Mouse (Mus musculus) cerebellum, postnatal 36 days (tissue): ENCODE results near the gene Col4a6.

Experiments
- DNase-seq, 2 experiments: peaks; one replicate each; pipeline ENCODE4 v3.0.0; 2021 to 2022; ENCODE audit warnings: mixed read lengths in 2 of 2

Gene Col4a6

DNA sequence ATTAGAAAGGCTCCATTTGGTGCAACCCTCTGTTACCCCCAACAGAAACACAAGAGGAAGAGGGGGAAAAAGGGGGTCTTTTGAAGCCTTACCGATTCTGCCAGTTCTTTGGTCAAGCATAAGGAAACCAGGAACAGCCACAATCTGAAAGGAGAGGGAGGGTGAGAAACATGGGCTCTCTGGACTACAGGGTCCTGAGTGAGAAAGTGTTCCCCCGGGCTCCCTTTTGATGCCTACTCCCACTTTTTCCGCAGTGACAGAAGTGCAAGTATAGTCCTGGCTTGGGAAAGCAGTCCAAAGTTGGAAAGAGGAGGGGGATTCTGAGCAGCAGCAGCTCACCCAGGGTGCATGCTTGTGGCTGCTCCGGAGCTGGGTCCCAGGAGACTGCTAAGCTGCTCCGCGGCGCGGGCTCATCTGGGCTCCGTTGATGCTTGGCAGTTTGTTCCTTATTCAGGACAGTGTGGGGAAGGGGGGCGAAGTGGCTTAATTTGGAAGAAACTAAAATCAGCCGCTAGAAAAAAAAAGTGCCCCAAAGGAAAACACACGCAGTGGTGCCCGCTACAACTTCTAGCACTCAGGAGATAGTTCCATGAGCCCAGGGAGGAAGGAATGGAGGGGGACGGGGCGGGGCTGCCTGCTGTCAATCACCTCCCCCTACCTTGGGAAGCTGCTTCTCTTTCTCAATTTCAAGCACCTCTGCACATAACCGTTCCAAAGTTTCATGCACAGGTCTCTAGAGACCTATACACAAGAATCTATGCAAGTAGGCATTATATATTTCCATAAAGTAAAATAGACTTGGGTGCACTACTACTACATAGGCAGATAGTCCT lies at the start of gene Col4a6:
TSS of gene Col4a6 (minus strand) at position 607 of the 833 bp plus-strand sequence.
- no peak for DNase-seq

GRCm38 (mm10) chrX:141503125-141503524 lies 29.2 kb upstream of the Col4a6 start:
- no peak for DNase-seq

DNA sequence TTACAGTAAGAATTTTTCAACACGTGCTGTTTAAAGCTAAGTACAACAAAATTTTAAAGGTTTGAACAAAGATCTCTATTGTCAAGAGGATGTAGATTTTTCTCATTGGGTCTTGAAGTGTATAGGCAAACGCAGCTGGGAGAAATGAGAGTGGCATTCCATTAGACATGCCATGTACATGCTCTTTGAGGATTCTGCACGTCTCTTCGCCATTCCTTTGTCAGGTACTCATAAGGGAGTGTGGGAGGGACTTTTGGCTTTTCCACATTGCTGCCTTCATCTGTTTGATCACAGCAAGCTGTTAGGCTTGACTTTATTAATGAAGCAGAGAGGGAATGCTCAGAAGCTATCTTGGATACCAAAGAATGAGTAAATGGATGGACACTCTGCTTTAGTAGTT lies 20.7 kb upstream of the Col4a6 start:
- no peak for DNase-seq

DNA sequence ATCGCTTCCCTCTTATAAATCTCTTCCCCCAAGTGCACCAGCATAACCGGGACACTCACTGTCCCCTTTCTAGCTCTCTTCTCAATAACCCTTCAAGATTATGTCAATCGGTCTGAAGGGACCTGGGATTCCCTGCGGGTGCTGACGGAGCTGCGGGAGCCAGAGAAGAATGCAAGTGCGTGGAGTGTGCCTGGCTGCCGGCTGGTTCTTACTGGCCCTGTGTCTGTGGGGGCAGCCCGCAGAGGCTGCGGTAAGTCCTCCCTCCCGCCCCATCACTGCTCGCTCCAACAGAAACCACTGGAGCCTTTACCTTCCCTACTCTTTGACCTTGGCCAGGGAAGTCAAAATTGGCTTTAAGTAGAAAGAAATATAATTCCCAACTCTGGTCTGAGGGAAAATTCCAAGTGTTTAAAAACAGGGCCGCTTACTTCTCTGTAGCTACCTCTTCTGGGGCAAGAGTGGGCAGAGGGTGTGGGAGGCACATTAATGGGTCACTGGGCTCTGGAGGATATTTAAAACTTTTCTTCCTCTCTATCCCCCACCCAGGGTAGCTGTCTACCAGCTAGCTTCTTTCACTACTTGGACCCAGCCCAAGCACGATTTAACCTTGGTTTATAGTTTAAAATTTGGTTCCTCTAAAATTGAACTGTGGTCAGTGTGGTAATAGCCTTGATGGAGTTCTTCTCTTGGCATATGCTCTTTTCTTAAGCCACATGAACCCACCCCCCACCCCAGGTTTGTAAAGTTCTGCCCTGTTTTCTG lies 1.9 kb upstream of the Col4a6 start:
- DNase-seq = no peak

GRCm38 (mm10) chrX:141475110-141475509 lies 1.2 kb upstream of the Col4a6 start, which contains the start of gene Col4a5:
Gene Col4a5 (plus strand): TSS chrX:141475385.
- DNase-seq = peak; percentile 16 to 21

DNA sequence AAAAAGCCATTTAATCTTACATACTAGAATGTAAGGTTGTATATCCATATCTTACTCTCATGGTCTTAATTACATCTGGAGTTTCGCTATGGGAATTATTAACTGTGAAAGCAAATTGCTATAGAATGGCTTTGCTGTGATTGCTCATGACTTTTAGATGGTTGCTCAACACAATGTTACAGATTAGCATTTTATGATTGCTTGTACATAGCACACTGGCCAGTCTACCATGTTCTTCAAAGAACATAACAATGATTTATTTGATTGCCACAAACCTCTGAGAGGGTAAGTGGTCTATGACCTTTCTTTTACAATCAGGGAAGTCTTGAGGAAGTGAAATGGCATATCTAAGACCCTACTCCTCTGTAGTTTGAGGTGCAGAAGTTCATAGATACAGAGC lies 25.9 kb downstream of the Col4a6 start:
- no peak for DNase-seq

GRCm38 (mm10) chrX:141439423-141439822 lies 34.5 kb downstream of the Col4a6 start:
- no peak for DNase-seq

GRCm38 (mm10) chrX:141436780-141437179 lies 37.1 kb downstream of the Col4a6 start:
- DNase-seq = no peak

- DNase-seq = no peak
Measured at GRCm38 (mm10) chrX:141415318-141415717, 58.6 kb downstream of the Col4a6 start.

- DNase-seq = no peak
Measured at GRCm38 (mm10) chrX:141396243-141396642, 77.6 kb downstream of the Col4a6 start.

GRCm38 (mm10) chrX:141385399-141386105 lies 88.3 kb downstream of the Col4a6 start:
- DNase-seq = no peak

DNA sequence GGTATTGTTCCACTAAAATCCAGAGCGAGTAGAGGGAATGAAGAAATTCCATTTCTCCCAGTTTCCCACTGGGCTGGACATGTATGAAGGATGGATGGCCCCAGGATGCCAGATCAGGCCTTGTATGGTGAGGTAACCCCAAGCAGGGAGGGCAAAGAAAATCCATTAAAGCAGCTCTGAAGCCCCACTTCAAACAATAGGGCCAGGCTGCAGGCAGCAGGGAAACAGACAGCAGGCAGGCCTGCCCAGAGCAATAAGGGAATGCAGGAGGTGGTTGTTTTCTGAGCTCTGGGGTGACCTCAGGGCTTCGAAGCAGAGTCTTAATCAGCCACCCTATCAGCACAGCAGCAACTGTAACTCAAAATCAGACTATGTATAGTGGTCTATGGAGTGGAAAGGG lies 89.2 kb downstream of the Col4a6 start:
- no peak for DNase-seq

- no peak for DNase-seq
Measured at GRCm38 (mm10) chrX:141370276-141370675, 103.6 kb downstream of the Col4a6 start.

- no peak for DNase-seq
Measured at GRCm38 (mm10) chrX:141363331-141363730, 110.5 kb downstream of the Col4a6 start.

DNA sequence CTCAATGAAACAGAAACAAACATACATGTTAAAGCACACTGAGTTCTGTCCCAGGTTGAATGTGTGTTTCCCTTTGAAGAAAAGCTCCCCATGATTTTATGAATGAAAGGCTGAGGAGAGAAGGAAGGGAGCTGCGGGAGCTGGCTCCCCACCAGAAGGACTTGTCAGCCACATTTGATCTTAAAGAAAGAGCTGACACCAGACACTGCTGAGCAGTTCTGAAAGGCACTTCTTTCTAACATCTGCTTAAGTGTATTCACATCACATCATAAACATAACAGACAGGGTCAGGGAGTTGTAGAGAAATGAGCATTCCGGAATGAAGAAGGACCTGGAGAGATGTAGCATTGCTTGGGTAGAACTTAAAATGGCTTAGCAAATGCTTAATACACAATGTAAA lies 132.5 kb downstream of the Col4a6 start:
- no peak for DNase-seq

GRCm38 (mm10) chrX:141328044-141328443 lies 145.8 kb downstream of the Col4a6 start:
- no peak for DNase-seq

DNA sequence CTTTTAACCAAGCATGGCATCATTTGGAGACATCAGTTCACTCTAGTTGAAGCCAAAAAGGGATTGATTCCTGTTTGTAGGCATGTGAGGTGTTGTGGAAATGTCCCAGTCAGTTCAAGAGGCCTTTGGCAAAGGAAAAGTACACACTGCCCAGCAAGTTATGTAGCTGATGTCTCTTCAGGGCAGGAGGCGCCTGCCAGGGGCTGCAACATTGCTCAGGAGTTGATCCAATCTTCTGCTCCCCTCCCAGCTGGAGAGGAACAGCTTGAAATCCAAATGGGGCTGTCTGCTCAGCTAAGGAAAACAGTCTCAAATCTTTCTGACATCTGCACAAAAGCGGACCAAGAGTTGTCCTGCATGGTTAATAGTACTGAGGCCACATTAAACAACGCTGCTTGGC lies 149.7 kb downstream of the Col4a6 start:
- peak in 1 of 2 experiments; percentile 1 for DNase-seq

- DNase-seq = no peak
Measured at GRCm38 (mm10) chrX:141316217-141316616, 157.7 kb downstream of the Col4a6 start.

DNA sequence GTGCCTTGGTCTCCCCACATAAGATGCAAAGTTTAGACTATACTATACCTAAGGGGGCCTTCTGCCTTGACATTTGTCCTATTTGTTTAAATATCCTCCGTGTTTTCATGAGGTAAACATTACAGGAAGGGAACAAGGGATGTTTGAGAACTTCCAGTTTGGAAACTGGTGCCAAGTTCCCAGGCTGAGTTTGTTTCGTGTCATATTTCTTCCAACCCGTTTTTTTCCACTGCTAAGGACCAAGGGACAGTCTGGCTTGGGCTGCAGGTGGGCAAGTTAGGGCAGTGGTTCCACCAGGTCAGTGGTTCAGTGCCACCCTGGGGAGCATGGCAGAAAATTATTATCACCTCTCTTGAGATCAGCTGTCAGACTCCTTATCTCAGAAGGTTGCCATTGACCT lies 158.1 kb downstream of the Col4a6 start:
- no peak for DNase-seq

GRCm38 (mm10) chrX:141292702-141293462 lies 181.0 kb downstream of the Col4a6 start:
- DNase-seq = no peak

- no peak for DNase-seq
Measured at GRCm38 (mm10) chrX:141276397-141276796, 197.5 kb downstream of the Col4a6 start.

- no peak for DNase-seq
Measured at GRCm38 (mm10) chrX:141265986-141266385, 207.9 kb downstream of the Col4a6 start.

DNA sequence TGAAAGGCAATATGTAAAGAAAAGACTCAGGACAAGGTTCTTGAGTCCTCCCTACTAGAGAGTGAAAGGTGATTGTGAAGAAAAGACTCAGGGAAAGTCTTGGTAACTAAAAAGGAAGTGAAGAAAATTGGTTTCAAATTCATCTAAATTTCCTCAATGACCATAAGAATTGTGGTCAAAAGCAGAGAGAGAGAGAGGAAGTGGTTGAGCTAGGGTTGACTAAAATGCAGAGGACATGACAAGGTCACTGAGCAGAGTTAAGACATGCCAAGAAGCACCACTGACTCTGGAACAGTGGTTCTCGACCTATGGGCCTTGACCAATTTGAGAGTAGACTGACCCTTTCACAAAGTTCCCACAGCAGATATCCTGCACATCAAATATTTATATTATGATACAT lies 224.2 kb downstream of the Col4a6 start:
- DNase-seq = no peak
